Mouse (Mus musculus): Measurements from ENCODE around the gene Ccng1. TPM values are rescaled to one million over a fixed set of nuclear protein-coding genes. Genes with fewer than 3 reads are reported as not detected.

Ccng1 gene
- total and polyA plus RNA-seq, 3 experiments, result 137 to 489 (median 428) TPM

DNA sequence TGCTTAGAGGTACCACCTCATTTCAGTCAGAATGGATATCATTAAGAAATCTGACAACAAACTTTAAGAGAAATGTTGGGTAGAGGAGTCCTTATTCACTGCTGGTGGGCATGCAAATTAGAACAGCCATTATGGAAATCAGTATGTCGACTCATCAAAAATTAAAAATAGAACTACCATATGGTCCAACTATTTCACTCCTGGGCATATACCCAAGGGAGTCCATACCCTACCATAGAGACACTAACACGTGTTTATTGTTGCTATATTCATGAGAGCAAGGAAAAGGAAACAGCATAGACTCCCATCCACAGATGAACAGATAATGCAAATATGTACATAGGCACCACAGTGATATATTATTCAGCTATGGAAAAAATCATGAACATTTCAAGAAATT lies 26.7 kb upstream of the Ccng1 start:
- no peak overlapping the region for H3K27ac ChIP-seq
- no peak overlapping the region for H3K9ac ChIP-seq (ENCODE audit: low read depth, low read length)
- H3K36me3 ChIP-seq (ENCODE audit: control insufficient read depth, insufficient read depth, low read length), result no peaks in the 10 kb centered on the region
- TF ChIP-seq CTCF (IDR thresholded peaks at IDR 0.05) (no peak), EP300 (IDR thresholded peaks at IDR 0.05; ENCODE audit: insufficient read depth, low read depth, low read length) (no peak), POLR2A (IDR thresholded peaks at IDR 0.05; ENCODE audit: insufficient read depth, low read depth, low read length) (no peak)
- WGBS, result 43% methylated on average over 2 of the region's 2 CpGs
- intact Hi-C loops (cut with DNase I), result no loop called here
- no peaks in the 10 kb centered on the region for H3K27me3 ChIP-seq (ENCODE audit: control insufficient read depth, insufficient read depth, low read length)
- no peaks in the 10 kb centered on the region for H3K4me1 ChIP-seq (ENCODE audit: control insufficient read depth, insufficient read depth, low read length)
- DNase-seq, result no peak
- no peak overlapping the region for H3K4me3 ChIP-seq
- H3K79me2 ChIP-seq (replicated peaks; ENCODE audit: control insufficient read depth, insufficient read depth, low read length), result no peaks in the 10 kb centered on the region

DNA sequence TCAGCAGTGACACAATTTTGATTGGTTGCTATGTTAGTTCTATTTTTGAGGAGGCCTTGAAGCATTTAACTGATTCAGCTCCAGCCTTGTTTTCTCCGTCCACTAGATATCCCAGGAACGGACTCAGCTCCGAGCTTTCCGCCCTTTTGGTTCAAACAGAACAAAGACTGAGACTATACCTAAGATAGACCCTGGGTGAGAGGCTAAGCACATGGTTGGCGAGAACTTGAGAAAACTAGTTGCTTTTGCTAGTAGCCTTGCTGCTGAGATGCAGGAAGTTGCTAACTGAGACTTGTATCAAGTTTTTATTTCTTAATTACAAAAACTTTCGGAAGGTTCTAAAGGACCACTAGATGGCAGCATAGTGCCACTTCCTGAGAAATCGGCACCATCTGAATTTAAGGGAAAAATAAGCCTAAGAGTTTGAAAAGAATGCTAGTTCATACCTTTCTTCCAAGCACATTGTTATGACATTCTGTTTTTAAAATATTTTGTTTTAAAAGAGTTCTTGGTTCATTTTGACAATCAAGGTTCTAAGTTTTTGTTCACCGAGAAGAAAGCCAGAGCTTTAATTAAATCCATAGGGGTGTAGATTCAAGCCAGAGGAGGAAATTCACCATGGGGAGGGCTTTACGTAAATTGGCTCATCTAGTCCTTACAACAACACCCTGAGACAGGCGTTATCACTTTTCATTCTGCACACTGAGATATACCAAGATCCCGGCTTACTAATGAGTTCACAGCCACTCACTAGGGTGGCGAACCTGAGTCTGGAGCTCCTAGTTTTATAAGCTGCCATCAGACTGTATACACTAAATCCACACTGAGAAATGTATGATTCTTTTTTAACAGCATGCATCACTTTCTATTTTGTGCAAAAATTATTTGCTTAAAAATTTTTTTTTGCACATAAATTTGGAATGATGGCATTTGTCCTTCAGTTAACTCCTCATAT lies 20.5 kb upstream of the Ccng1 start:
- WGBS, result 39% methylated on average over 12 of the region's 12 CpGs
- Histone ChIP-seq H3K4me3 (no peak overlapping the region), H3K9ac (ENCODE audit: low read depth, low read length) (peak overlapping the region; percentile 48; the same call in 1 of the 2 replicates), H3K27ac (no peak overlapping the region), H3K27me3 (ENCODE audit: control insufficient read depth, insufficient read depth, low read length) (no peaks in the 10 kb centered on the region), H3K79me2 (replicated peaks; ENCODE audit: control insufficient read depth, insufficient read depth, low read length) (no peaks in the 10 kb centered on the region), H3K4me1 (ENCODE audit: control insufficient read depth, insufficient read depth, low read length) (no peaks in the 10 kb centered on the region; the same call in 1 of the 2 replicates), H3K36me3 (ENCODE audit: control insufficient read depth, insufficient read depth, low read length) (no peaks in the 10 kb centered on the region)
- DNase-seq, result no peak
- intact Hi-C loops (cut with DNase I), result loop anchor here (5.0 to 10.0 kb wide), 2 partner anchors 89 to 152 kb away; no protein-coding TSS in a partner anchor
- no peak for TF ChIP-seq EP300 (IDR thresholded peaks at IDR 0.05; ENCODE audit: insufficient read depth, low read depth, low read length)
- TF ChIP-seq CTCF (IDR thresholded peaks at IDR 0.05), result peak; percentile 86

DNA sequence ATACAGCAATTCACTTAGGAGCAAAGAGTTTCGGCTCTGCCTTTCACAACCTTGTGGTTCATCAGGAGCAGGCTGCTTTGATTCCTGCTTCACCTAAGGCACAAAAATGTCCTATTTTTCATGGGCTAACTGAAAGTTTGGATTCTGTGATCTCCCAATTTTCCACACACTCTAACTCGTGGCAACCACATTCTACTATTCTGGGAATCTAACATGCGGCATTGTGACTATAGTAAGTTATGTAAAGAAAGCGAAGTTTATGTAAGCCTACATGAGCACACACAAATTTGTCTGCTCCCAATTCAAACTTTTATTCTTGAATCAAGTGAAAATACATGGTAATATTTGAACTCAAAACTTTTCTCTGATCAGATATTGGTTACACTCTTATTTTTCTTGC lies 9.6 kb upstream of the Ccng1 start:
- DNase-seq, result no peak
- intact Hi-C loops (cut with DNase I), result loop anchor here (10.0 kb wide), 1 partner anchor 140 kb away; no protein-coding TSS in a partner anchor
- Histone ChIP-seq H3K4me1 (ENCODE audit: control insufficient read depth, insufficient read depth, low read length) (no peaks in the 10 kb centered on the region), H3K4me3 (no peak overlapping the region), H3K27ac (no peak overlapping the region), H3K79me2 (replicated peaks; ENCODE audit: control insufficient read depth, insufficient read depth, low read length) (no peaks in the 10 kb centered on the region), H3K27me3 (ENCODE audit: control insufficient read depth, insufficient read depth, low read length) (no peaks in the 10 kb centered on the region), H3K9ac (ENCODE audit: low read depth, low read length) (no peak overlapping the region), H3K36me3 (ENCODE audit: control insufficient read depth, insufficient read depth, low read length) (no peaks in the 10 kb centered on the region)
- no peak for TF ChIP-seq POLR2A (IDR thresholded peaks at IDR 0.05; ENCODE audit: insufficient read depth, low read depth, low read length)
- TF ChIP-seq CTCF (IDR thresholded peaks at IDR 0.05), result no peak
- TF ChIP-seq EP300 (IDR thresholded peaks at IDR 0.05; ENCODE audit: insufficient read depth, low read depth, low read length), result no peak
- 72% methylated on average over 4 of the region's 4 CpGs for WGBS

DNA sequence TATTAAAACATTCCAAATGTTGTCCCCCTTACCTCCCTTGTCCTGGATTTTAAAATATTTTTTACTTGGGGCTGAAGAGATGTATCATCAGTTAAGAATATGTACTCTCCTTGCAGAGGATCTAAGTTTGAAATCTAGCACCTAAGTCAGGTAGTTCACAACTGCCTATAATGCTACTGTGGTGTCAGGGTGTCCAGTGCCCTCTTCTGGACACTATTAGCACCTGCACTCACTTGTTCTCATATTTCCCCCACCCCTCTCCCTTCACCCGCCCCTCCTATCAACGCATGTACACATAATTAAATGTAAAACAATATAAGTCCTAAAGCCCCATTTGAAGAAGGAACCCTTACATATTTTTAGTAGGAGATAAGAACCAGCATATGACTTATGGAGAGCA lies 8.3 kb upstream of the Ccng1 start:
- 12% methylated on average over 2 of the region's 2 CpGs for WGBS
- intact Hi-C loops (cut with DNase I), result loop anchor here (10.0 kb wide), 1 partner anchor 139 kb away; no protein-coding TSS in a partner anchor
- DNase-seq, result no peak
- Histone ChIP-seq H3K79me2 (replicated peaks; ENCODE audit: control insufficient read depth, insufficient read depth, low read length) (no peaks in the 10 kb centered on the region), H3K27ac (no peak overlapping the region), H3K36me3 (ENCODE audit: control insufficient read depth, insufficient read depth, low read length) (no peaks in the 10 kb centered on the region), H3K27me3 (ENCODE audit: control insufficient read depth, insufficient read depth, low read length) (no peaks in the 10 kb centered on the region), H3K4me1 (ENCODE audit: control insufficient read depth, insufficient read depth, low read length) (no peaks in the 10 kb centered on the region), H3K4me3 (no peak overlapping the region), H3K9ac (ENCODE audit: low read depth, low read length) (no peak overlapping the region)
- TF ChIP-seq CTCF (IDR thresholded peaks at IDR 0.05) (peak; percentile 91), EP300 (IDR thresholded peaks at IDR 0.05; ENCODE audit: insufficient read depth, low read depth, low read length) (no peak)

DNA sequence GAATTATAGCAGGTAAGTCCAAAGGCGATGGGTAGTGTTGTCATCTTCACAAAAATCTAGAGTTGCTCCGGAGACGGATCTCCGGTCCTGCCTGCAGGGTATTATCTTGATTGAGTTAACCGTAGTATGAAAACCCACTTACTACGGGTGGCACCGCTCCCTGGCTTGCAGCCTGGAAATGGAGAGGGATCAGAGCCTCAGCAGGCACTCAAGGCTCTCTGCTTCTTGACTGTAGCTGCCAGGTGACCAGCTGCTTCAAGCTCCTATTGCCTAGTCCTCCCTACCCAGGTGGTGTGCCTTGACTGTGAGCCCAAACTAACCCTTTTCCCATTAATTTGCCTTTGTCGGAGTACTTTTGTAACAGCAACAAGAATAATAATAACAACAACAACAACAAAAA lies 4.8 kb upstream of the Ccng1 start:
- no peak for TF ChIP-seq POLR2A (IDR thresholded peaks at IDR 0.05; ENCODE audit: insufficient read depth, low read depth, low read length)
- no peak for TF ChIP-seq EP300 (IDR thresholded peaks at IDR 0.05; ENCODE audit: insufficient read depth, low read depth, low read length)
- Histone ChIP-seq H3K27ac (no peak overlapping the region), H3K36me3 (ENCODE audit: control insufficient read depth, insufficient read depth, low read length) (no peaks in the 10 kb centered on the region), H3K4me1 (ENCODE audit: control insufficient read depth, insufficient read depth, low read length) (no peaks in the 10 kb centered on the region; the same call in 1 of the 2 replicates), H3K9ac (ENCODE audit: low read depth, low read length) (no peak overlapping the region), H3K27me3 (ENCODE audit: control insufficient read depth, insufficient read depth, low read length) (no peaks in the 10 kb centered on the region), H3K4me3 (no peak overlapping the region), H3K79me2 (replicated peaks; ENCODE audit: control insufficient read depth, insufficient read depth, low read length) (no peaks in the 10 kb centered on the region)
- intact Hi-C loops (cut with DNase I), result loop anchor here (10.0 kb wide), 1 partner anchor 135 kb away; no protein-coding TSS in a partner anchor
- no peak for DNase-seq
- 65% methylated on average over 8 of the region's 8 CpGs for WGBS

DNA sequence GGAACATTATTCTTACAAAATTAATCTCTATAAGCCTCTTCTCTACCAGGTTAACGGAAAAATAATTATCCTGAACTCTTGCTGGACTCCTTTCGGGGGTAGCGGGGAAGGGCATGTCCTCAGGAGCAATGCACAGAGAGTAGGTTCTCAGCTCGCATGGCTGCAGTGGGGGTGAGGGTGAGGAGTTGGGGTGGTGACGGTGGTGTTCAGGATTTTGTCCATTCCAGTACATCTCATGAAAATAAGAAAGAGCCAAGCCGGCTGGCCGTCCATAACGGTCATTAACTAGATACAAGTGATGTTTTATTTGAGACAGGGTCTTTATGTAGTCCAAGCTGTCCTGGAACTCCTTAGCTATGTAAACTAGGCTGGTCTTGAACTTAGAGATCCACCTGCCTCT lies 857 bp upstream of the Ccng1 start:
- no peak for DNase-seq
- intact Hi-C loops (cut with DNase I), result loop anchor here (1.0 to 2.0 kb wide), 2 partner anchors 23 to 64 kb away; partner anchors contain the start of genes Hmmr and Nudcd2
- 91% methylated on average over 8 of the region's 8 CpGs for WGBS
- no peaks in the 10 kb centered on the region for H3K27me3 ChIP-seq (ENCODE audit: control insufficient read depth, insufficient read depth, low read length)
- H3K4me1 ChIP-seq (ENCODE audit: control insufficient read depth, insufficient read depth, low read length), result peaks cover 1% of the 10 kb centered on the region
- H3K4me3 ChIP-seq, result no peak overlapping the region
- H3K36me3 ChIP-seq (ENCODE audit: control insufficient read depth, insufficient read depth, low read length), result peaks cover 24% of the 10 kb centered on the region
- H3K79me2 ChIP-seq (replicated peaks; ENCODE audit: control insufficient read depth, insufficient read depth, low read length), result no peaks in the 10 kb centered on the region
- TF ChIP-seq POLR2A (IDR thresholded peaks at IDR 0.05; ENCODE audit: insufficient read depth, low read depth, low read length), result no peak
- no peak for TF ChIP-seq EP300 (IDR thresholded peaks at IDR 0.05; ENCODE audit: insufficient read depth, low read depth, low read length)
- TF ChIP-seq CTCF (IDR thresholded peaks at IDR 0.05), result no peak
- H3K9ac ChIP-seq (ENCODE audit: low read depth, low read length), result no peak overlapping the region
- peak overlapping the region; percentile 77 for H3K27ac ChIP-seq
